Mouse (Mus musculus): ENCODE measurements around the gene Tead2.

GRCm38 (mm10) chr7:45174567-45175280 is 40.8 kb upstream of the Tead2 start:
- TF ChIP-seq CTCF (IDR thresholded peaks at IDR 0.05; ENCODE audit: low read depth): no peak
- TF ChIP-seq EP300 (IDR thresholded peaks at IDR 0.05; ENCODE audit: low read depth): no peak

All from liver, postnatal 0 days (tissue).